Mouse (Mus musculus): ENCODE data around the gene Slfnl1. TPM values are rescaled to one million over a fixed set of nuclear protein-coding genes. Genes with fewer than 3 reads are reported as not detected.

The Slfnl1 gene
- total and polyA plus RNA-seq, 3 experiments: 0.07 to 0.17 (median 0.14) TPM

- DNase-seq: no peak
Observed at GRCm38 (mm10) chr4:120581711-120582110, 49.7 kb downstream of the Slfnl1 start.

Other genes starting within 250 kb of the Slfnl1 start
- gene Foxo6, start 244.9 kb upstream of the Slfnl1 start, total RNA-seq (2021): 1 to 10 TPM in 1 of 2 experiments, under 1 TPM in 1; 0.58 to 2.8 TPM
- 2.2 and 3.6 TPM in 2 replicates for gene Foxo6, start 244.9 kb upstream of the Slfnl1 start, polyA plus RNA-seq (2012; rRNA removed)
- 10 to 100 TPM; 33.6 to 39.5 TPM for gene Scmh1, start 127.0 kb upstream of the Slfnl1 start, total RNA-seq (2021)
- 18.9 and 23.0 TPM in 2 replicates for gene Scmh1, start 127.0 kb upstream of the Slfnl1 start, polyA plus RNA-seq (2012; rRNA removed)
- gene Ctps, start 38.0 kb downstream of the Slfnl1 start, total RNA-seq (2021): 10 to 100 TPM; 29.5 to 39.8 TPM
- gene Ctps, start 38.0 kb downstream of the Slfnl1 start, polyA plus RNA-seq (2012; rRNA removed): 3.3 and 4.4 TPM in 2 replicates
- gene Gm8439, start 56.5 kb downstream of the Slfnl1 start, total RNA-seq (2021): not detected
- gene Gm8439, start 56.5 kb downstream of the Slfnl1 start, polyA plus RNA-seq (2012; rRNA removed): not detected in 2 replicates
- gene Cited4, start 134.3 kb downstream of the Slfnl1 start, total RNA-seq (2021): 10 to 100 TPM; 11.3 to 18.3 TPM
- 85.9 and 124 TPM in 2 replicates for gene Cited4, start 134.3 kb downstream of the Slfnl1 start, polyA plus RNA-seq (2012; rRNA removed)
- 1 to 10 TPM; 1.5 to 2.5 TPM for gene Kcnq4, start 216.4 kb downstream of the Slfnl1 start, total RNA-seq (2021)
- gene Kcnq4, start 216.4 kb downstream of the Slfnl1 start, polyA plus RNA-seq (2012; rRNA removed): 4.1 and 5.4 TPM in 2 replicates